Mouse (Mus musculus) telencephalon, adult 2 months (tissue): ENCODE measurements at regions not wholly inside any gene's neighbourhood (a gene's known extent, or its start where the extent isn't known, plus 50 kb on each side); places are given as distances from the start of the nearest gene placed in this dataset.
A peak's percentile ranks its signal among the peaks of the same experiment; 100 is the strongest.

Source experiments
- DNase-seq: peaks from one replicate; pipeline ENCODE4 v3.0.0-alpha.2; 2011; ENCODE audit warnings: low read depth, low spot score

GRCm38 (mm10) chr7:93424717-93425116 lies 345.1 kb downstream of the Fam181b start:
- DNase-seq = no peak

- peak; percentile 44 for DNase-seq
Observed at GRCm38 (mm10) chr7:93435034-93435433, 355.4 kb downstream of the Fam181b start.

- no peak for DNase-seq
Observed at GRCm38 (mm10) chr7:93454071-93454470, 374.4 kb downstream of the Fam181b start.

- DNase-seq = no peak
Observed at GRCm38 (mm10) chr7:93463377-93463776, 383.7 kb downstream of the Fam181b start.

GRCm38 (mm10) chr7:93473371-93473770 lies 393.7 kb downstream of the Fam181b start:
- DNase-seq = no peak

- DNase-seq = peak; percentile 57
Observed at GRCm38 (mm10) chr7:93510636-93511035, 431.0 kb downstream of the Fam181b start.

- DNase-seq = no peak
Observed at GRCm38 (mm10) chr7:93511237-93511636, 431.6 kb downstream of the Fam181b start.

- no peak for DNase-seq
Observed at GRCm38 (mm10) chr7:93559131-93559530, 479.5 kb downstream of the Fam181b start.

GRCm38 (mm10) chr7:93577523-93577922 lies 497.9 kb downstream of the Fam181b start:
- no peak for DNase-seq

GRCm38 (mm10) chr7:93587121-93587520 lies 507.5 kb downstream of the Fam181b start:
- DNase-seq = no peak

GRCm38 (mm10) chr7:93588088-93588487 lies 508.4 kb downstream of the Fam181b start:
- no peak for DNase-seq
